Mouse (Mus musculus) neural tube, embryonic 15.5 days (tissue): ENCODE data around the gene Actl10. TPM values are rescaled to one million over a fixed set of nuclear protein-coding genes. Genes with fewer than 3 reads are reported as not detected.

Experiments used
- polyA plus RNA-seq: library from polyadenylated mRNA; unstranded; fragments of >200 nt; fragmentation: Nextera tagmentation; extraction: Ambion mirVana; gene quantifications from 2 replicates; pipeline ENCODE4 v1.2.1, GENCODE M21; 2015

The Actl10 gene
- polyA plus RNA-seq, 1 experiment from 2014 or later, result 0.63 TPM

Other genes starting within 250 kb of the Actl10 start
- not detected in 2 replicates for gene Bpifb9b, start 244.5 kb upstream of the Actl10 start, polyA plus RNA-seq
- gene Cdk5rap1, start 178.8 kb upstream of the Actl10 start, polyA plus RNA-seq, result 13.7 and 13.8 TPM in 2 replicates
- 12.1 and 12.7 TPM in 2 replicates for gene Snta1, start 143.7 kb upstream of the Actl10 start, polyA plus RNA-seq
- 35.3 and 36.1 TPM in 2 replicates for gene Cbfa2t2, start 115.3 kb upstream of the Actl10 start, polyA plus RNA-seq
- gene 1700003F12Rik, start 4.7 kb upstream of the Actl10 start, polyA plus RNA-seq, result 1.3 and 1.9 TPM in 2 replicates
- 16.0 and 19.6 TPM in 2 replicates for gene Necab3, start 7.1 kb downstream of the Actl10 start, polyA plus RNA-seq
- gene E2f1, start 18.1 kb downstream of the Actl10 start, polyA plus RNA-seq, result 3.4 and 7.4 TPM in 2 replicates
- gene Pxmp4, start 51.9 kb downstream of the Actl10 start, polyA plus RNA-seq, result 18.1 and 22.9 TPM in 2 replicates
- 2.1 and 2.3 TPM in 2 replicates for gene Zfp341, start 61.5 kb downstream of the Actl10 start, polyA plus RNA-seq
- 0.35 and 0.55 TPM in 2 replicates for gene 4930519P11Rik, start 61.7 kb downstream of the Actl10 start, polyA plus RNA-seq
- 29.6 and 31.5 TPM in 2 replicates for gene Chmp4b, start 99.9 kb downstream of the Actl10 start, polyA plus RNA-seq
- not detected in 2 replicates for gene Gm14214, start 218.3 kb downstream of the Actl10 start, polyA plus RNA-seq
- 26.2 and 28.2 TPM in 2 replicates for gene Raly, start 239.3 kb downstream of the Actl10 start, polyA plus RNA-seq
- 0.33 and 0.93 TPM in 2 replicates for gene a, start 239.6 kb downstream of the Actl10 start, polyA plus RNA-seq